Mouse (Mus musculus) mature B cell (primary cell): ENCODE measurements around the gene Foxm1.
"Not testable (repeated sequence)": the region's sequence is repeated elsewhere in the genome, so short reads cannot be mapped to it uniquely, and the experiment has no call there.

Experiments
- in situ Hi-C: fragments of 300-500 bp; cut with MboI; formaldehyde crosslinking; loops from 2 replicates; pipeline ENCODE4 v1.14.3; 2019

The Foxm1 gene

GRCm38 (mm10) chr6:128376371-128377085 lies 13.8 kb downstream of the Foxm1 start:
- in situ Hi-C loops: no loop called here

GRCm38 (mm10) chr6:128379636-128380035 lies 16.9 kb downstream of the Foxm1 start:
- in situ Hi-C loops: no loop called here

- in situ Hi-C loops: not testable (repeated sequence)
Observed at GRCm38 (mm10) chr6:128380594-128381167, 17.9 kb downstream of the Foxm1 start.

GRCm38 (mm10) chr6:128381254-128381653 lies 18.5 kb downstream of the Foxm1 start:
- in situ Hi-C loops: no loop called here

GRCm38 (mm10) chr6:128383752-128384151 lies 21.0 kb downstream of the Foxm1 start:
- in situ Hi-C loops: no loop called here

GRCm38 (mm10) chr6:128385026-128385425 lies 22.3 kb downstream of the Foxm1 start:
- in situ Hi-C loops: no loop called here

GRCm38 (mm10) chr6:128389185-128389584 lies 26.4 kb downstream of the Foxm1 start:
- in situ Hi-C loops: no loop called here

GRCm38 (mm10) chr6:128390683-128391082 lies 27.9 kb downstream of the Foxm1 start:
- in situ Hi-C loops: no loop called here

GRCm38 (mm10) chr6:128397574-128398261 lies 35.0 kb downstream of the Foxm1 start:
- in situ Hi-C loops: no loop called here

GRCm38 (mm10) chr6:128398996-128399395 lies 36.2 kb downstream of the Foxm1 start, which contains the start of gene Nrip2:
Gene Nrip2 (plus strand): TSS chr6:128399296.
- in situ Hi-C loops: no loop called here

GRCm38 (mm10) chr6:128399421-128400185 lies 36.8 kb downstream of the Foxm1 start:
- in situ Hi-C loops: no loop called here

GRCm38 (mm10) chr6:128404708-128405107 lies 41.9 kb downstream of the Foxm1 start:
- in situ Hi-C loops: no loop called here

- in situ Hi-C loops: no loop called here
Observed at GRCm38 (mm10) chr6:128408544-128409125, 45.9 kb downstream of the Foxm1 start.

GRCm38 (mm10) chr6:128410305-128410704 lies 47.5 kb downstream of the Foxm1 start:
- in situ Hi-C loops: loop anchor here (10.0 kb wide), 1 partner anchor 86 kb away; no protein-coding TSS in a partner anchor

GRCm38 (mm10) chr6:128411115-128411514 lies 48.3 kb downstream of the Foxm1 start:
- in situ Hi-C loops: loop anchor here (10.0 kb wide), 1 partner anchor 86 kb away; no protein-coding TSS in a partner anchor

GRCm38 (mm10) chr6:128416169-128416568 lies 53.4 kb downstream of the Foxm1 start:
- in situ Hi-C loops: loop anchor here (10.0 kb wide), 1 partner anchor 91 kb away; no protein-coding TSS in a partner anchor

GRCm38 (mm10) chr6:128418076-128418475 lies 55.3 kb downstream of the Foxm1 start:
- in situ Hi-C loops: loop anchor here (10.0 kb wide), 1 partner anchor 93 kb away; no protein-coding TSS in a partner anchor

GRCm38 (mm10) chr6:128421036-128421435 lies 58.3 kb downstream of the Foxm1 start:
- in situ Hi-C loops: no loop called here

- in situ Hi-C loops: no loop called here
Observed at GRCm38 (mm10) chr6:128421480-128421879, 58.7 kb downstream of the Foxm1 start.

- in situ Hi-C loops: no loop called here
Observed at GRCm38 (mm10) chr6:128423496-128424268, 60.9 kb downstream of the Foxm1 start.
